Comparison of ENCODE assay signal across 24 mouse cellular contexts in the genomic region with DNA sequence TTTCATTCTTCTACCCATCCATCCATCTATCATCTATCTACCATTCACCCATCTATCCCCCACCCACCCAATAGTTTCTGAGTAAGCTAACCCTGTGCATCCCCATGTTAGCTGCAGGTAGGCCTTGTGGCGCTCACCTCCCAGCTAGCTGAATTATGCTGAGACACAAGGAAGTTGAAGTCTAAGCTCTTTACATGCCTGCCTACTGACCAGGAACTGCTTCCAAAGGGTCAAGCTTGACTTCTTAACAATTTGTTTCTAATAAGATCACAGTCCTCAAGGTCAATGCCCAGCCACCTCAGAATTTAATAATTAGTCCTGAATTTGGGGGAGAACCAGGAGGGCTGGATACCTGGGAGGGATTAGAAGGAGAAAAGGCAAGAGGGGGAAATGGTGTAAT. TPM values are rescaled to one million over a fixed set of nuclear protein-coding genes. Genes with fewer than 3 reads are reported as not detected.
DNase-seq lines count a peak whose midpoint lies in the region; ATAC-seq and TF ChIP-seq lines count a peak whose summit lies in the region.
"Had no signal": no experiment of that assay in that cellular context is flagged by ENCODE, and none has a peak within 500 bp of the region (broad histone marks: within the 10 kb centered on the region; RNA-seq: fewer than 3 reads in every experiment).

No protein-coding gene starts in this region.

- H3K9me3 ChIP-seq in kidney, embryonic 16.5 days (ENCODE audit: low read length) = no peaks in the 10 kb centered on the region
- H3K9me3 ChIP-seq in kidney, embryonic 14.5 days (ENCODE audit: control insufficient read depth, low read length) = no peaks in the 10 kb centered on the region
- H3K9me3 ChIP-seq: embryonic facial prominence, embryonic 10.5 days; embryonic facial prominence, embryonic 12.5 days; forebrain, embryonic 13.5 days; forebrain, embryonic 15.5 days; G1E had no signal

- H3K27ac ChIP-seq in kidney, adult 2 months (ENCODE audit: insufficient read depth, low read depth, low read length) = peak overlapping the region; percentile 18; the same call in 1 of the 2 replicates
- H3K27ac ChIP-seq in kidney, embryonic 16.5 days (ENCODE audit: low read length) = 0 out of 2 replicates have a peak overlapping the region, but pooled peaks have one; percentile 5
- H3K27ac ChIP-seq in kidney, embryonic 14.5 days (ENCODE audit: low read depth, low read length) = no peak overlapping the region
- H3K27ac ChIP-seq: embryonic facial prominence, embryonic 10.5 days; embryonic facial prominence, embryonic 12.5 days; forebrain, embryonic 13.5 days; forebrain, embryonic 15.5 days had no signal

- 24% methylated on average over 1 of the region's 1 CpGs for WGBS in kidney, adult 2 months
- 85% methylated on average over 1 of the region's 1 CpGs for WGBS in kidney, embryonic 16.5 days
- 100% methylated on average over 1 of the region's 1 CpGs for WGBS in kidney, embryonic 14.5 days

- no peak overlapping the region for H3K9ac ChIP-seq in kidney, embryonic 16.5 days (replicated peaks; ENCODE audit: low read length)
- no peak overlapping the region for H3K9ac ChIP-seq in kidney, embryonic 14.5 days (ENCODE audit: low read depth, low read length)
- H3K9ac ChIP-seq: embryonic facial prominence, embryonic 12.5 days; forebrain, embryonic 13.5 days; forebrain, embryonic 15.5 days had no signal

- no peak overlapping the region for H3K4me3 ChIP-seq in kidney, adult 2 months (ENCODE audit: insufficient read depth, low read depth, low read length)
- no peak overlapping the region for H3K4me3 ChIP-seq in kidney, embryonic 16.5 days (ENCODE audit: low read length)
- H3K4me3 ChIP-seq in kidney, embryonic 14.5 days (ENCODE audit: low read length) = no peak overlapping the region
- H3K4me3 ChIP-seq: embryonic facial prominence, embryonic 10.5 days; embryonic facial prominence, embryonic 12.5 days; forebrain, embryonic 13.5 days; forebrain, embryonic 15.5 days had no signal

- no peak for TF ChIP-seq POLR2A in kidney, adult 2 months (IDR thresholded peaks at IDR 0.05; ENCODE audit: low read depth, low read length)

- ATAC-seq in kidney, embryonic 16.5 days (ENCODE audit: low FRiP score, low TSS enrichment) = no peak
- ATAC-seq in kidney, embryonic 14.5 days (ENCODE audit: low FRiP score, low TSS enrichment) = no peak
- ATAC-seq: activated CD4-positive, CD25-positive, alpha-beta regulatory T cell, adult 4 months; CD4-positive, CD25-positive, alpha-beta regulatory T cell, adult 4 months; forebrain, embryonic 13.5 days; forebrain, embryonic 15.5 days; Patski had no signal

- no peaks in the 10 kb centered on the region for H3K27me3 ChIP-seq in kidney, adult 2 months (replicated peaks; ENCODE audit: control insufficient read depth, insufficient read depth, low read length)
- no peaks in the 10 kb centered on the region for H3K27me3 ChIP-seq in kidney, embryonic 16.5 days (ENCODE audit: insufficient read depth, low read length)
- no peaks in the 10 kb centered on the region for H3K27me3 ChIP-seq in kidney, embryonic 14.5 days (ENCODE audit: control insufficient read depth, insufficient read depth, low read length)
- H3K27me3 ChIP-seq: CH12.LX; embryonic facial prominence, embryonic 12.5 days; forebrain, embryonic 15.5 days; Patski had no signal

- no peak overlapping the region for H3K4me2 ChIP-seq in kidney, embryonic 16.5 days (replicated peaks; ENCODE audit: low read depth, low read length)
- H3K4me2 ChIP-seq in kidney, embryonic 14.5 days (replicated peaks; ENCODE audit: low read depth, low read length) = no peak overlapping the region
- H3K4me2 ChIP-seq: embryonic facial prominence, embryonic 12.5 days; forebrain, embryonic 13.5 days; forebrain, embryonic 15.5 days had no signal

- H3K36me3 ChIP-seq in kidney, adult 2 months (ENCODE audit: control insufficient read depth, insufficient read depth, low read length) = peaks cover 11% of the 10 kb centered on the region
- peaks cover under 1% of the 10 kb centered on the region; the same call in 1 of the 2 replicates for H3K36me3 ChIP-seq in kidney, embryonic 16.5 days (ENCODE audit: insufficient read depth, low read length)
- no peaks in the 10 kb centered on the region for H3K36me3 ChIP-seq in kidney, embryonic 14.5 days (ENCODE audit: control insufficient read depth, insufficient read depth, low read length)
- H3K36me3 ChIP-seq: embryonic facial prominence, embryonic 10.5 days; embryonic facial prominence, embryonic 12.5 days; forebrain, embryonic 15.5 days; G1E had no signal

- TF ChIP-seq CTCF in kidney, adult 2 months (conservative IDR thresholded peaks at IDR 0.05; ENCODE audit: insufficient read depth, insufficient read length, low read depth, low read length) = no peak

- peak; percentile 7 for DNase-seq in heart, adult 11 months
- no peak for DNase-seq in heart, adult 18-20 months
- peak; percentile 62 for DNase-seq in kidney, adult 2 months
- DNase-seq in kidney, adult 18-20 months = no peak
- DNase-seq: adrenal gland, adult 8-10 months; adrenal gland, postnatal 14 days; adrenal gland, postnatal 36 days; B cell, adult 2 months; cerebellum, adult 11-12 months; cerebellum, adult 2 months; cerebellum, adult 9-10 months; cerebellum, postnatal 10 days; cerebellum, postnatal 25 days had no signal

- peaks cover 32% of the 10 kb centered on the region for H3K4me1 ChIP-seq in kidney, adult 2 months (ENCODE audit: control insufficient read depth, insufficient read depth, low read length)
- H3K4me1 ChIP-seq in kidney, embryonic 16.5 days (ENCODE audit: insufficient read depth, low read length) = peaks cover 24% of the 10 kb centered on the region
- H3K4me1 ChIP-seq in kidney, embryonic 14.5 days (ENCODE audit: control insufficient read depth, insufficient read depth, low read length) = peaks cover 10% of the 10 kb centered on the region; the same call in 1 of the 2 replicates

RNA-seq across cellular contexts. Expression of a gene that starts 28.7 kb away (rescaled TPM):
- total RNA-seq in heart, adult 18-20 months (2021) = not detected
- 0.22 and 0.26 TPM in 2 replicates for polyA plus RNA-seq in kidney, adult 2 months (2012; rRNA removed)
- 0.56 and 1.2 TPM in 2 replicates for polyA plus RNA-seq in kidney, embryonic 16.5 days (2015; fragmentation: Nextera tagmentation; extraction: Ambion mirVana)
- 0.38 and 0.40 TPM in 2 replicates for polyA plus RNA-seq in kidney, embryonic 14.5 days (2014; fragmentation: Nextera tagmentation; extraction: Ambion mirVana)
- polyA plus RNA-seq: CD4-positive, CD25-positive, alpha-beta regulatory T cell, adult 4 months; cerebellum, adult 2 months; embryonic facial prominence, embryonic 10.5 days; embryonic facial prominence, embryonic 12.5 days; forebrain, embryonic 13.5 days; G1E; Patski had no signal

Comparison
In these comparisons a context has a peak if more than half of its experiments do, and no peak if none do; other contexts are left out.
1. DNase-seq: peak in heart, adult 11 months (single experiment) and kidney, adult 2 months (single experiment); none in heart, adult 18-20 months (0 of 2) and kidney, adult 18-20 months (single experiment).